Mouse (Mus musculus) myocyte (in vitro differentiated cells): ENCODE data around the gene Cerkl.

Experiments
- E2F4 ChIP-seq: IDR thresholded peaks from one replicate; pipeline ENCODE4 v1.6.1; 2011; ENCODE audit warnings: mild to moderate bottlenecking, control low read depth, moderate library complexity; ENCODE audit not compliant: insufficient read depth
- MYOG ChIP-seq, 3 experiments: IDR thresholded peaks; one replicate each; pipeline ENCODE4 v1.6.1; 2011; ENCODE audit warnings: control low read depth in 2 of 3, low read depth in 2 of 3, mild to moderate bottlenecking in 2 of 3; ENCODE audit not compliant: insufficient read length in 2 of 3, control insufficient read depth in 1 of 3, insufficient read depth in 1 of 3
- POLR2A ChIP-seq: IDR thresholded peaks from one replicate; pipeline ENCODE4 v1.6.1; 2011; ENCODE audit warnings: low read depth, mild to moderate bottlenecking, control low read depth, moderate library complexity; ENCODE audit not compliant: insufficient read length
- USF1 ChIP-seq: IDR thresholded peaks from one replicate; pipeline ENCODE4 v1.6.1; 2011; ENCODE audit warnings: low read depth, mild to moderate bottlenecking, control low read depth, moderate library complexity

DNA sequence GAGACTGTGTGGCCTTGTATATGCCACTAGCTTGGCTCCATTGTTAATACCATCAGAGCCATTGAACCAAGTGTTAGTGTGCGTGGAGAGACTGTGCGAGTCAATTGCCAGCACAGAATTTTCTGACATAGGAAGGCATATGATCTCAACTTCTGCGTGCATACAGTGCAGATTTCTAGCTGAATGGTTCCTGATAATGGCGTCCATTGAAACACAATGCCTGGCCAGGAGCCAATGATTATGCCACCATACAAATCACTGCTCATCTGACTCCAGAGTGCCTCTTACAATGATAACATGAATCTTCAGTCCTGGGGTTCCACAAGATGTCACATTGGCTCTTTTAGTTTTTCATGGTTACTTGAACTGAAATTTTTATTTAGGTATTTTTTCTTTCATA, 7.2 kb downstream of the Cerkl start:
- TF ChIP-seq POLR2A (no peak), USF1 (no peak), E2F4 (no peak), MYOG (IDR thresholded peaks at IDR 0.05; ENCODE audit: control insufficient read depth in 1 of 3, insufficient read depth in 1 of 3, insufficient read length in 2 of 3, low read depth in 2 of 3) (no peak)
